Mouse (Mus musculus) lung, embryonic 14.5 days (tissue): ENCODE data around the gene C77080. TPM values are rescaled to one million over a fixed set of nuclear protein-coding genes. Genes with fewer than 3 reads are reported as not detected.

Experiments
- ATAC-seq: fragments of 200-750 bp; cut with Nextera tagmentation; 2 replicates; pipeline ENCODE4 v1.8.0; 2017; ENCODE audit warnings: mild to moderate bottlenecking, moderate TSS enrichment, moderate library complexity; ENCODE audit not compliant: insufficient read depth
- DNase-seq: peaks from one replicate; pipeline ENCODE4 v3.0.0-alpha.2; 2015
- H3K27ac ChIP-seq: fragments of 300-500 bp; sonication (generic); 2 replicates; pipeline ENCODE4 v1.5.1; 2014; ENCODE audit warnings: low read depth, mild to moderate bottlenecking, moderate library complexity
- H3K27me3 ChIP-seq: fragments of 300-500 bp; sonication (generic); 2 replicates; pipeline ENCODE4 v1.6.1; 2014; ENCODE audit warnings: low read length, control low read depth; ENCODE audit not compliant: insufficient read depth
- H3K36me3 ChIP-seq: fragments of 300-500 bp; sonication (generic); 2 replicates; pipeline ENCODE4 v1.6.1; 2014; ENCODE audit warnings: control low read depth; ENCODE audit not compliant: insufficient read depth
- H3K4me1 ChIP-seq: fragments of 300-500 bp; sonication (generic); 2 replicates; pipeline ENCODE4 v1.6.1; 2014; ENCODE audit warnings: antibody characterized with exemption, control low read depth; ENCODE audit not compliant: insufficient read depth
- H3K4me2 ChIP-seq: fragments of 300-500 bp; sonication (generic); 2 replicates; pipeline ENCODE4 v1.6.1; 2014; ENCODE audit warnings: mild to moderate bottlenecking
- H3K4me3 ChIP-seq: fragments of 300-500 bp; sonication (generic); 2 replicates; pipeline ENCODE4 v1.5.1; 2014; ENCODE audit warnings: low read depth, low read length
- H3K9ac ChIP-seq: fragments of 300-500 bp; sonication (generic); 2 replicates; pipeline ENCODE4 v1.6.1; 2014
- H3K9me3 ChIP-seq: fragments of 300-500 bp; sonication (generic); 2 replicates; pipeline ENCODE4 v1.6.1; 2016; ENCODE audit warnings: low read depth, low read length, control low read depth
- CTCF ChIP-seq: IDR thresholded peaks from 2 replicates; pipeline ENCODE4 v1.5.1; 2016; ENCODE audit warnings: antibody characterized with exemption, low read depth
- WGBS: fragments of 180-500 bp; shearing (Covaris S2); extraction: QIAGEN DNeasy Blood & Tissue Kit; methylation state at CpG from one replicate; pipeline ENCODE4 v1.1.7; 2014; 5-methylcytosine and 5-hydroxymethylcytosine counted together
- polyA plus RNA-seq: library from polyadenylated mRNA; unstranded; fragments of >200 nt; fragmentation: Nextera tagmentation; extraction: Ambion mirVana; gene quantifications from 2 replicates; pipeline ENCODE4 v1.2.1, GENCODE M21; 2014

C77080 gene
- polyA plus RNA-seq, 1 experiment from 2014 or later: 2.8 TPM

GRCm38 (mm10) chr4:129194280-129194679 lies 66.9 kb downstream of the C77080 start:
- Histone ChIP-seq H3K4me1 (peaks cover 8% of the 10 kb centered on the region; the same call in 1 of the 2 replicates), H3K9ac (no peak overlapping the region), H3K36me3 (peaks cover 32% of the 10 kb centered on the region), H3K4me3 (no peak overlapping the region), H3K27ac (no peak overlapping the region), H3K4me2 (no peak overlapping the region), H3K9me3 (no peaks in the 10 kb centered on the region), H3K27me3 (no peaks in the 10 kb centered on the region)
- WGBS: 97% methylated on average over 1 of the region's 1 CpGs
- ATAC-seq: no peak
- no peak for TF ChIP-seq CTCF
- no peak for DNase-seq

DNA sequence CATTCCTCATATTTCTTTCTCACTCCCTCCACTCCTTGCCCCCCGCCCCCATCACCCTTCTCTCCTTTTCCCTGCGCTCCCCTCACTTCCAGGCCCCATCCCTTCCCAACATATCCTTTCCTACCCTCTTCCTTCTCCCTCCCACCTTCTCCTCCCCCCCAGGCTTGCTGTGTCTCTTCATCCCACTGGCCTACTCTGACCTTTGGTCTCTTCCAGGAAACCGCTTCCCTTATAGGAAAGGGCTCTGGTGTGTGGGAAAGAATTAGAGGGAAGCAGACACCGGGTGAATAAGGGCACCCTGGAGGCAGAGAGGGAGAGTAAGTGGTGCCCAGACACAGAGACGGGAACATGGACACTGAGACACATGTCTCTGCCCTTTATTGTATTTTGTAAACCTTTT lies 69.5 kb downstream of the C77080 start:
- H3K9me3 ChIP-seq: no peaks in the 10 kb centered on the region
- TF ChIP-seq CTCF: no peak
- peak overlapping the region; percentile 91; the same call in 1 of the 2 replicates for H3K4me3 ChIP-seq
- peak overlapping the region; percentile 66; the same call in 1 of the 2 replicates for H3K4me2 ChIP-seq
- H3K36me3 ChIP-seq: peaks cover 14% of the 10 kb centered on the region; the same call in 1 of the 2 replicates
- no peak overlapping the region for H3K27ac ChIP-seq
- H3K27me3 ChIP-seq: no peaks in the 10 kb centered on the region
- H3K9ac ChIP-seq: no peak overlapping the region
- DNase-seq: no peak
- no peak for ATAC-seq
- H3K4me1 ChIP-seq: peaks cover 10% of the 10 kb centered on the region
- 74% methylated on average over 5 of the region's 5 CpGs for WGBS

DNA sequence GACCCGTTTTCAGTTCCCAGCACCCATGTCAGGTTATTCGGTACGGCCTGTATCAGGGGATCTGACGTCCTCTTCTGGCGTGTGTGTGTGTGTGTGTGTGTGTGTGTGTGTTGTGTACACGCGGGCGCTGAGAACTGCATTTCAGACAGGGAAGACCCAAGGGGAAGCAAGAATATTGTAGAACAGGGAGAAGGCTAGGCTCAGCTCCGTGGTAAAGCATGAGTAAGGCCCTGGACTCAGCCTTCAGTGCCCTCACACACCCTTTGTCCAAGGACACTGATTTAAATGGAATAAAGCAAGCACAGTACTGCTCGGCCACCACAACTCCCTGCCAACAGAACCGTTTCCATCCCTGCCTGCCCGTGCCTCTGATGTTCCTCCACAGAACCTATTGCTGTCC lies 70.7 kb downstream of the C77080 start:
- no peak for DNase-seq
- Histone ChIP-seq H3K27ac (no peak overlapping the region), H3K27me3 (no peaks in the 10 kb centered on the region), H3K9me3 (no peaks in the 10 kb centered on the region), H3K36me3 (0 out of 2 replicates have a peak, but pooled peaks cover 6% of the 10 kb centered on the region), H3K4me1 (peaks cover 10% of the 10 kb centered on the region), H3K4me3 (peak overlapping the region; percentile 91), H3K9ac (peak overlapping the region; percentile 69), H3K4me2 (peak overlapping the region; percentile 66)
- 3% methylated on average over 12 of the region's 12 CpGs for WGBS
- no peak for ATAC-seq
- no peak for TF ChIP-seq CTCF

GRCm38 (mm10) chr4:129189542-129190519 lies 71.4 kb downstream of the C77080 start, which contains the start of the genes S100pbp and Yars:
Gene S100pbp, minus strand, starts transcription at chr4:129189727.
Gene Yars, plus strand, starts transcription at chr4:129189760.
- ATAC-seq (peak; percentile 87), DNase-seq (peak; percentile 99)
- H3K27me3 ChIP-seq: no peaks in the 10 kb centered on the region
- peaks cover 10% of the 10 kb centered on the region for H3K4me1 ChIP-seq
- 0 out of 2 replicates have a peak, but pooled peaks cover 5% of the 10 kb centered on the region for H3K36me3 ChIP-seq
- peak within 1 kb of the TSS; percentile 91 for H3K4me3 ChIP-seq
- under 1% methylated on average over 58 of the region's 58 CpGs for WGBS
- H3K4me2 ChIP-seq: peak within 1 kb of the TSS; percentile 66
- H3K27ac ChIP-seq: peak within 1 kb of the TSS; percentile 89
- H3K9ac ChIP-seq: peak within 1 kb of the TSS; percentile 84
- no peaks in the 10 kb centered on the region for H3K9me3 ChIP-seq
- peak; percentile 40 for TF ChIP-seq CTCF

DNA sequence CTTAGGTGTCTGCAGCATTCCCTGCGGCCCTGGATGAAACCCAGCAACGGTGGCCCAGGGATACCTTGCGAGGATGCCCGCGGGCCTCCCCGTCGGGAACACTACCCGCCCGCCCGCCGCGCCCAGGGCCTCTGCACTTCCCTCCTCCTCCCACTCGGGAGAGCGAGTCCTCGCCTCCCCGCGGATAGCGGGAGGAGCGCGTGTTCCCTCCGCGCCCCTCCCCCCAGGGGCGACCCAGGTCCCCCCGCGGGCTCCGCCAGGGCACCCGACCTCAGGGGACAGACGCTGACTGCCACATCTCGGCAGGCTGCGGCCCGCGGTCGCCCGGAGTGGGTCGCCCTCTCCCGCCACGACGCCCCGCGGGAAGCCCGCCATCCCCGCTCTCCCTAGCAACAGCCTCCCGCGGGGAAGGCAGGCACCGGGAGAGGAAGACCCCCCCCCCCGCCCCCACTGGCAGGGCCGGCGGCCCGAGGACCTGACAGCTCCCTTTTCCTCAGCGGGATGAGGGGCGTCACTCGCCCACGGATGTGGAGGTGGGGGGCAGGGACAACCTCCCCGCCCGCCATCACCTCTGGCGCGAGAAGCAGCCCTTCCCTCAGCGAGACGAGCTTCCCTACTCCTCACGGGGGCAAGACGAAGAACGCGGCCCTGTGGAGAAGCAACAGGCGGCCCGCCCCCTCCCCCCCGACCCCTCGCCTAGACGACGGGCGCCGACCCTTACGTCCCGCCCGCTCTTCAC lies 72.2 kb downstream of the C77080 start:
- Histone ChIP-seq H3K27ac (peak overlapping the region; percentile 89), H3K27me3 (no peaks in the 10 kb centered on the region), H3K4me1 (peaks cover 10% of the 10 kb centered on the region), H3K36me3 (0 out of 2 replicates have a peak, but pooled peaks cover 2% of the 10 kb centered on the region), H3K4me3 (peak overlapping the region; percentile 91), H3K9ac (peak overlapping the region; percentile 84), H3K4me2 (peak overlapping the region; percentile 66), H3K9me3 (no peaks in the 10 kb centered on the region)
- DNase-seq: peak; percentile 63
- WGBS: under 1% methylated on average over 74 of the region's 74 CpGs
- peak; percentile 69 for ATAC-seq
- TF ChIP-seq CTCF: no peak

DNA sequence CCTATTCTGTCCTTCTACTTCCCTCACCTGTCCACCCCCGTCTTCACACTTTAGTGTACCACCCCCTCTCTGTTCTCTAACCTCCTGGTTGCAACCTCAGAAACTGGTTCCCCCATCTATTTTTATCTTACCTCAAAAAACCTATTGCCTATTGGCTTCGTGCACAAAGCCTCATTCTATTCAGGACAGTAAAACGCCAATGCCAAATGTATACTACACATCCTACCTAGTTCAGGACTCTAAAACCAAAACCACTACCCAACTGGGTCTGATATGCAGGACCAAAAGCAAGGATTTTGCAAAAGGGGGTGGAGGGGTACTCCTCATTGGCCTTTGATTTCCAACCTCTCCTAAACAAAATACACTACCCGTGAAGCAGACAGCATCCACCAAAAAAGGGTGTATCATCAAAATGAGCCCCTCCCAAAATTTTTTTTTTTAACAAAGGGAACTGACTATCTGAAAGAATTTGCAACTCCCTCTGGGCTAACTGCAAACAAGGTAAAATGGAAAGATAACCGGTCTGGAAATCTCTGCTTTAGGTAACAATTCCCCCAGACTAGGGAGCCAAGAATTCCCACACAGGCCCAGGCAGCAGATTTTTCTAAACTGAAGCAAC lies 73.1 kb downstream of the C77080 start:
- H3K4me1 ChIP-seq: peaks cover 10% of the 10 kb centered on the region
- H3K36me3 ChIP-seq: no peaks in the 10 kb centered on the region
- peak overlapping the region; percentile 66 for H3K4me2 ChIP-seq
- no peak for TF ChIP-seq CTCF
- H3K27me3 ChIP-seq: no peaks in the 10 kb centered on the region
- H3K9me3 ChIP-seq: no peaks in the 10 kb centered on the region
- peak overlapping the region; percentile 89; the same call in 1 of the 2 replicates for H3K27ac ChIP-seq
- WGBS: 43% methylated on average over 5 of the region's 5 CpGs
- peak overlapping the region; percentile 91 for H3K4me3 ChIP-seq
- DNase-seq (no peak), ATAC-seq (no peak)
- H3K9ac ChIP-seq: peak overlapping the region; percentile 84
